Mouse (Mus musculus): ENCODE data around the gene Bend3.
"Not testable (repeated sequence)": the region's sequence is repeated elsewhere in the genome, so short reads cannot be mapped to it uniquely, and the experiment has no call there.

Bend3 gene

DNA sequence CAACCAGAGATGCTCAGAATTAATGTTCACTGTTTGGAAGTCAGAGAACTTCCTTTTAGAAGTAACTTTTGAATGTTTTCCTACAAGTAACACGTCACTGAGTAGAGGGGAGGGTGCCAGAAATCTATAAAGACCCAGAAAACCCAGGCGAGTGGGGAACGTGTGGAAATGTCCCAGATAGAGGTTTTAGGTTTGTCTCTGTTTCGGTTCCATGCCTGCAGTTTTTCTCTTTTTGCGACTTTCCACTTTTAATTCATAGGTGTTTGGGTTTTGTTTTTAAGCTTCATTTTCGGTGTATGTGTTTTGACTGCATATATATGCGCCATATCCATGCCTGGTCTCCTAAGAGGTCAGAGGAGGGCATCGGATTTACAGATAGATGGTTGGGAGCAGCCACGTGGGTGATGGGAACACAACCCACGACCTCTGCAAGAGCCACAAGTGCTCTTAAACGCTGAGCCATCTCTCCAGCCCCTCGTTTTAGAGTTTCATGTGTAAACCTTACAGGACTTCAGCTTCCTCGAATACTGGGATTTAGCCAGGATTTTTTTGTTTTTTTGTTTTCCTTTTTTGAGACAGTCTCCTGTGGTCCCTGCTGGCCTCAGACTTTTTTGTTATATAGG, 1.7 kb downstream of the Bend3 start:
- no peak for DNase-seq (ENCODE audit: low spot score)

DNA sequence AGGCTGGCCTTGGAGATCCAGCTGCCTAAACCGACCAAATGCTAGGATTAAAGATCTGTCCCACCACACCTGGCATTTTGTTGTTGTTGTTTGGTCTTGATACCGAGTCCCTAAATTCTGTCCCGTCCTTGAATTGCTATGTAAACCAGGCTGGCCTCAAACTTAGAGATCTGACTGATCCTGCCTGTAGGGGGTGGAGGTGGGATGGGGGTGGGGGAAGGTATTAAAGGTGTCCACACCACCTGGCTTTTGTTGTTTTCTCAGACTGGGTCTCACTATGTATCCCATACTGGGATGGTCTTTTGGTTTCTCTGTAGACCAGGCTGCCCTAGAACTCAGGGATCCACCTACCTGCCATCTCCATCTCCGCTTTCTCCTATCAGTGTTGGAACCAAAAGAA, 2.5 kb downstream of the Bend3 start:
- no peak for DNase-seq (ENCODE audit: low spot score)

DNA sequence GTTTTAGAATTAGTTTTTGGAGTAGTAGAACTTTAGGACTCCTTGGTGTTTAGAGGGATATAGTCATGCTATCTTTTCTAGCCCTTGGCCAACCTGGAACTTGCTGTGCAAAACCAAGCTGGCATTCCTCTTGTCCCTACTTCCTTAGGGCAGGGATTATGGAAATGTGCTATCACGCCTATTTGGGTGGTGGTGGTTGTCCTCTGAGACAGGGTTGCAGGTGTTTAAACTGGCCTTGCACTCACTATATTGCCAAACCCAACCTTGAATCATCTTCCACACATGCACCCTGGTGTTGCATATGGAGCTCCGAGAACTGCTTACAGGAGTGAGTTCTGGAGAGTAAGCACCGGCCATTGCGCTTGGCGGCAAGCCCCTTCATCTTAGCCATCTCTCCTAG, 3.4 kb downstream of the Bend3 start:
- no peak for DNase-seq (ENCODE audit: low spot score)

DNA sequence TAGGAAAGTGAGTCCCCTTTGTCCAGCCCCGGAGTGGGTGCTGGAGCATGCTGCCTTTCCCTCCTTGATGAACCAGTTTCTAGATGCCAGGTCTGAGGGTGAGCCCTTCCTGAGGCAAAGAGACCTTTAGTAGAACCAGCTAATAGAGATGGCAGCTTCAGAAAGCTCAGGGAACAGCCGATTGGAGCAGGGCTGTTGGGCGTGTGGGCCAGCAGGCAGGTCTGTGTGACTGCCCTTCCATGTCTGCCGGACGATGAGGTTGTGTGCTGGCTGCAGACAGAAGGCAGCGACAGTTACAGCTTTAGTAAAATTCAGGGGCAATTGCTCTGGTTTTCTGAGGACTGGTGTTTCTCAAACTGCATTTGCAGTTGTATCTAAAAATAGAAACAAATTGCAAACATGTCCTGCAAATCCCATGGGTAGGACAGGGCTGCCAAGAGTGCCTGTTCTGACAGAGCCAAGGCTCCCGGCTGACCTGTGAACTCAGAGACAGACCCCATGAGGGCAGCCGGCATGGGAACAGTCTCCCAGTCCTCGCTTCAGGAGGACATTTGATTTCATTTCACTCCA, 4.9 kb downstream of the Bend3 start:
- DNase-seq (ENCODE audit: low spot score) = no peak

DNA sequence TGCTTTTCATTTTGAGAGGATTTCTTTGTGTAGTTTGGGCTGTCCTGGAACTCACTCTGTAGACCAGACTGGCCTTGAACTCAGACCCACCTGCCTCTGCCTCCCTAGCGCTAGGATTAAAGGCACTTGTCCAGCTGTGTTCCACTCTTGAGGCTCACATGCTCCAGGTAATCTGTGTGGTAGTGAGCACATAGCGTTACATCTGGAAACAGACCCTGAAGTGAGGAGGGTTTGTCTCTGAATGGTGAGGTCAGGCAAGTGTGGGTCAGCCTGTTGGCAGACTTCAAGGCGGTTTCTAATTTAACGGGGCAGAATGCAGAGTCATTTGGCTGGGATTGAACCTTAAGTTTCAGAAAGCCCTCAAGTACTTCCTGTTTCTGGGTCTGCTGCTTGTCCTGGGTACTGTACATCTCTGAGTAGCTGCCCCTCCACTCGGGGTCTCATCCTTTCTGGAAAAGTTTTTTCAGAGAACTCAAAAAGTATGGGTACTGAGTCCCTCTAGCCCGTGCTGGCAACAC, 7.2 kb downstream of the Bend3 start:
- no peak for DNase-seq (ENCODE audit: low spot score)

DNA sequence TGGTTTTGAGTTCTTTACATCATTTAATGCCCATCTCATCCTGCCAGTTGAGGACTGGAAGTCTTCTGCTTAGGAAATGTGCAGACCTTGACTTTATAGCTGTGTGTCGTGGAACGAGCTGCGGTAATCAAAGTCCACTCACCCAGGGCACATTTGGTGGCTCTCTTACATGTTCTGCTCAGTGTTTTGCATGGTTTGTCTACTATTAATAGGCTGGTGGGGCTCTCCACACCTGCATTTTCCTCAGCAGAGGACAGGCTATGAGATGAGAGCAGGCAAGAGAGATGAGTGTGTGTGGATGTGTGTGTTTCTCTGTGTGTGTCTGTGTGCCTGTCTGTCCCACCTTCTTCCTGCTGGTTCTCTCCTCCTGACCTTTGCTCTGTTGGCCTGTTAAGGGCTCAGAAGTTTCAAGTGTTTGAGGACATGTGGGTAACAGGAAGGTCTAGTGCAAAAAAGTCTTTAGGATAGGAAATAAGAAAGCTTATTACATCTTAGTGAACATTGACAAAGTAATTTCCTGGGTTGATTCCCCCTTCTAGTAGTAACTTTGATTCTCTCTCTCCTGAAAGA, 8.9 kb downstream of the Bend3 start:
- no peak for DNase-seq (ENCODE audit: low spot score)

DNA sequence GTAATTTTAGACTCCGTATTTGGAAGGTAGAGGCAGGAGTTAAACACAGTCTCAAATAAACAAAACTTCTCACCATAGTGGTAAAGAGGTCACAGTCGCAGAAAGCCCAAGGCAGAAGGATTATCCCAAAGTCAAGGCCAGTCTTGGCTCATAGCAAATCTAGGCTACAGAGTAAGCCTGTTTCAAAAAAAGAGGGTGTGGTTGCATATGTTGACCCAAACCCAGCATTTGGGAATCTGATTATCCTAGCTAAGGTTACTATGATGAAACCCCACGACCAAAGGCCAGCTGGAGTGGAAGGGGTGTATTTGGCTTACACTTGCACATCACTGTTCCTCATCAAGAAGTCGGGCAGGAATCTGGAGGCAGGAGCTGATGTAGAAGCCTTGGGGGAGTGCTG, 9.6 kb downstream of the Bend3 start:
- DNase-seq (ENCODE audit: low spot score) = no peak

DNA sequence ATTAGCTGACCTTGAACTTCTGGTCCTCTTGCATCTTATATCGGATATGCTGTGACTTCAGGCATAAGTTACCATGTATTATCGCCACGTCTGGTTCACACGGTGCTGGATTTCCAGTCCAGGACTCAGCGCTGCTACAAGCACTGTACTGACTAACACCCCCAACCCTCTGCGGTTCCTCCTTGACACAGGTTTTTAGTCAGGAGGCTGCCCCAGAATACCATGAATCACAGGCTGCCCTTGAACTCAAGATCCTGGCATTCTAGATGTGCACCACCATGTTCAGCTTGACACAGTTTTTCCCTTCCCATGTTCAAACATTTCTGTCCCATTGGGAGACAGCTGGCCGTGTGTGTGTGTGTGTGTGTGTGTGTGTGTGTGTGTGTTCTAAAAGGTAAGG, 10.5 kb downstream of the Bend3 start:
- DNase-seq (ENCODE audit: low spot score) = no peak

DNA sequence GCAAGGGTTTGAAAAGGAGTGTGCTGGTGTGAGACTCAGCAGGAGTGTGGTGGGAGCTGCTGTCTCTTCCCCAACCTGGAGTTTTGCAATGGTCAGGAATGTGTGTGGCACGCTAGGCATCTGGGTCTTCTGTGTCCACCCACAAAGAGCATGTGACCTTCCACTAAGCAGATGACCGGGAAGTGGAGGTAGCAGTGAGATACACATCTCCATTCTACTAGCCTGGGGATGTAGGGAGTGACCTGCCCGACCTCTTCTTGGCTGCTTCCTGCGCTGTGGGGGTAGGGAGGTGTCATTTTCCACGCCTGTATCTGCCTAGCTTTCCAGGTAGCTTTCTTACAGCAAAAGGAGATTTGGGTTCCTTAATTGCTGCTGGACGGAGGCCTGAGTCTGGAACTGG, 10.9 kb downstream of the Bend3 start:
- DNase-seq (ENCODE audit: low spot score) = no peak

DNA sequence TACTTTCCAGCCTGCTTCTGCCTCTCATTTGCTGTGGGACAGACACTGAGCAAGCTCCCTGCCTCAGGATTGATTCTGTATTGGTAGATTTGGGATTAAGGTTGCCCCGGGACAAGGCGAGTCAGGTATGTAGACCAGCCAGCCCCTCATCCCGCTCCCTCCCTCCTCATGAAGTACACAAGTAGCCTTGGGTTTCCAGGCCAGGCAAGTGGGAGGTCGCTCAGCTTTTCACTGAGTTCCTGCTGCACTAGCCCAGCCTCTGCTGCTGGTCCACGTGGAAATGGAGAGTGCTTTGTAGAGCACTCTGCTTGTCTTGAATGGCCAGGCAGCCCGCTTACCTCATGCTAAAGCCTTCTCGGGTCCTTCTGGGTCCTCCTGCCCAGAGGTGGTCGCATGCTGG, 11.4 kb downstream of the Bend3 start:
- no peak for DNase-seq (ENCODE audit: low spot score)

DNA sequence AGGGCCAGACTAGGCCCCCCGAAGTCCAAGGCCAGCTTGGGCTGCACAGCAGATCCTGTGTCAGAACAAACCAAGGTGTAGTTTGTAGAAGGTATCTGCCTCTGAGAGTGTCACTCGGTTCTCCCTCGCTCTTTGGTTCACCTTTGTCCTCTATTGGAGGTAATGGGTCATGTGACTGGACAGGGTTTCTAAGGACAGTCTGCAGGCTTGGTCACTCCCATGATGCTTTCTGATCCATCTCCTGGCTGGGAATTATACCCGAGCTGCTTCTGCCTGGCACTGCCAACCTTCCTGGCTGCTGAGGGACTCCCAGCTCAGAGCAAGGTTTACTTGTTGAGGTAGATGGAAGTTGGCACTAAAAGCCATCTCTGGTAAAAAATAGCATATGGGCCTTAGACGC, 12.2 kb downstream of the Bend3 start:
- DNase-seq (ENCODE audit: low spot score) = no peak

DNA sequence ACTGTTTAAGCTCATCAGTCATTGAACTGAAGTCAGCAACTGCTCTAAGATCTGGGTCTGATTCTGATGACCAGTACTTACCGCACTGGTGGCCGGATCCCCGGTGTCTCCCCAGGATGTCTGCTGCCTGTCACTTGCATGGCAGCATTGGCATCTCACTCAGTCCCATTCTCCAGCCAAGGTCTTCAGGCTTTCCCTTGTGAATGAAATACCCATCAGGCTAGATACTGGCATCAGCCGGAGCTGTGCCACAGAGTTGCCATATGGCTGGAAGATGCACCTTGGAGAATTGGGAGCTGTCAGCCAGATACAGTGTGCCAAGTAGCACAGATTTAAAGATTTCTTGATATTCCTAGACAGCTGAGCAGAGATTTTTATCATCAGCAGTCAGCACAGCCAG, 24.0 kb downstream of the Bend3 start:
- DNase-seq (ENCODE audit: low spot score) = no peak

DNA sequence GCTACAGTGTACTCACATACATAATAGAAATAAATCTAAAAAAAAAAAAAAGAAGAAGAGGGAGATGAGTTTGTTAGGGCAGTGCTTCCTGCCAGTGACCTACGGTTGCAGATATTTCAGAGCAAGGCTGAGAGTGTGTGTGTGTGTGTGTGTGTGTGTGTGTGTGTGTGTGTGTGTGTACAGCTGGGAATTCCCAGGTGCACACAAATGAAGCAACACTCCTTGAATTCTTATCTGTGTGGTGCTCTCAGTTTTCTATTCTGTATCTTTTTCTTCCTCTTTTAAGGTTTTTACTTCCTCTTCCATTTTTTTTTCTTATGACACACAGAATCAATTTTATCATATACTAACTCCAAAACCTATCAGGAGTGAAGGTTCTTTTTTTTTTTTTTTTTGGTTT, 25.7 kb downstream of the Bend3 start:
- no peak for DNase-seq (ENCODE audit: low spot score)

DNA sequence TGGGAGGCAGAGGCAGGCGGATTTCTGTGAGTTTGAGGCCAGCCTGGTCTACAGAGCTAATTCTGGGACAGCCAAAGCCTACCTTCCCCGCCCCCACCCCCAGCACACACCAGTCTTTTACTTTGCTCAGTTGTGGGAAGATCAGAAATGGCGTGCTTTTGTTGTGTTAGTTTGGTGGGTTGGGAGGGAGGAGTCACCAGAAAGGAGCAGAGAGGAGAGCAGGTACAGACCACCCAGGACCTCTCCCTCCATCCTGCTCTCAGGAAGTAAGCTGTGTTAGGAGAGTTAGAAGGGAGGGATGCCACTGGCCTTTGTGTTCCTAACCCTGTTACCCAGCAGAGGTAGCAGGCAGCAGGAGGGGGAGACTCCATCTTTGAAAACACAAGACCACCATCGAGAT, 28.4 kb downstream of the Bend3 start:
- no peak for DNase-seq (ENCODE audit: low spot score)

DNA sequence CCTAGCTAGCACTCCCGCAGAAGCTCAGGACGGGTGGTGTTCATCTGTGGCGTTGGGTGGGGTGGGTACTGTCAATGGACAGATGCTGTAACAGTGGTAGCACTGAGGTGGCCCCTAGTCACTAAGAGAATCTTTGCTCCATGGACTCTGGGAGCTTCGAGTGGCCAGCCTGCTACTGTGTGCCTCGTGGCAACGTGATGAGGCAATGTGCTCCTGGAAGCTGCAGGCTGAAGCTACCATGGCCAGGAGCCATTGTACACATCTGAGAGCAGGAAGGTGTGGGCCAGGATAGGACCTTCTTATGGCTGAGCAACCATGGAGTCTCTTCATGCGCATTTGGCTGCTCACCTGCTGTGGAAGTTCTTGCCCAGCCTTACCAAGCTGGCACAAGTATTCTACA, 30.6 kb downstream of the Bend3 start:
- no peak for DNase-seq (ENCODE audit: low spot score)

DNA sequence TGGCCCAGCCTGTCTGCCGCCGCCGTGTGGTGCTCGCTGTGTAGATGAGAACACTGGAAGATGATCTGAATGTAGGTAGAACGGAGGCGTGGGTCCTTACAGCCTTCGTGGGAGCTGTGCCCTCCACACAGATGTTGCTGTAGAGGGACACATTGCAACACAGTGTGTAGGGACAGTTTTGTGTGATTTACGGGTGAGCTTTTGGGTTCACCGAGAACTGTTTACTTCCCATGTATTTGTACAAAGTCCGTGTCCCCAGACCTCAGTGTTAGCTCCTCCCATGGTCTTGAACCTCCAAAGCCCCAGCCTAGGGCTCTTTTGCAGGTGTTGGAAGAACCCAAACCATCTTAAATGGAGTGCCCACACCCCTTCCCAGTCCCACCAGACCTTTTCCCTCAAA, 34.3 kb downstream of the Bend3 start:
- DNase-seq (ENCODE audit: low spot score) = no peak

DNA sequence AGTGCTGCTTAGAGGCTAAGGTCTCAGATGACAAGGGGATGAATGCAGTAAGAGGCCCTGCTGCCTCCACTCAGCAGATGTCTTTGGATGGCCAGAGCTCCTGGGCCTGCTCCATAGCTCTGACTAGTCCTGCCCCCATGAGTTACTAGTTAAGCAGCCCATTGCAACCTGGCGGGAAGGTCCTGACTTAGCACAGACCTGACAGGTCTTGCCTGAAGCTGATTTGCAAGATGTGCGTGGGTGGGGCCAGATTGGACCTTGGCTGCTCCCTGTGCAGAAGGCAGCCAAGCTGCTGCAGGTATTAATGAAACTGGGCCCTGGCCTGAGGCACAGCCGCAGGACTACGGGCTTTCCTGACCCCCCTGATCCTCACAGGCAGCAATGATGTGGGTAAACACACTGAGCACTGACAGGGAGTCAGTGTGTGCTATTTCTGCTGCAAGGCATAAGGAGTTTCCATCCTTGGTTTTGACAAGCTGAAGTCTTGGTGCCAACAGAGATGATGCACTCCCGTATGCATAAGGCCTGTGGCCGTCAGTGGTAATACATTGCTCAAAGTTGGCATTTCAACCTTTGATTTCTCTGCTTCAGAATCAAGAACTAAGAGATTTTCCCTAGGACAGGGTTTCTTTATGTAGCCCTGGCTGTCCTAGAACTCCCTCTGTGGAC, 38.5 kb downstream of the Bend3 start:
- DNase-seq (ENCODE audit: low spot score) = no peak

DNA sequence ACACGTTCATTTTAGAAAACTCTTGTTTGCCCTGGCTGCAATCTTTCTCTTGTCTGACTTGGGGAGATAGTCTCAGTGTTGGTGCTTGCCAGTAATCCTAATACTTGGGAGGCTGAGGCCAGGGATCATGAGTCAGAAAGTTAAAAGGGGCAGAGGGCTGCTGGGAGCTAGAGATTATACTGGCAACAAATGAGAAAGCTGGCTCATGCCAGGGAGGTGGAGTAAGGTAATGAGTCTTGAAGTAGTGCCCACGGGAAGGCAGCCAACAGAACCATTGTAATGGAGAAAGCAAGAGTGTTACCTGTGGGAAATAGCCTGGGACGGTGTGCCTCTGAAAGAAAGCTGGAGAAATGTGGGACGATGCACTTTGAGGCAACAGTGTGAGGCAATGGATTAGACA, 39.2 kb downstream of the Bend3 start:
- no peak for DNase-seq (ENCODE audit: low spot score)

DNA sequence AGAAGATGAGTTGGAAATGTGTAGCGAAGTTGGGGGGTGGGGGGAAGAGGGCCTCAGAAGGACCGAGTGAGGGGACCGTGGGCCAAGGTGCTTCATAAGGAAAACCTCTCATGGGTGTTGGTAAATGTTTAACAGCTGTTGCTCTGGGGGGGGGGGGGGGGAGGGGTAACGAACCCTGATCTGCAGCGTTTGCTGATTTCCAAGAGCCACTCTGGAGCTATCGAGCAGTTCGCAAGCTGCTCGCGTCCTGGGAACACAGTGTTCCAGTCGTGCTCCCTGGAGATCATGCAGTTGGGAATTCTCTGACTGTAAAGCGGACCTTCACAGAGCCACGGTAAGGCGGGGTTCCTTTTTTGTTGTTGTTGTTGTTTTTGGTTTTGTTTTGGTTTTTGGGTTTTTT, 39.7 kb downstream of the Bend3 start:
- DNase-seq (ENCODE audit: low spot score) = no peak

DNA sequence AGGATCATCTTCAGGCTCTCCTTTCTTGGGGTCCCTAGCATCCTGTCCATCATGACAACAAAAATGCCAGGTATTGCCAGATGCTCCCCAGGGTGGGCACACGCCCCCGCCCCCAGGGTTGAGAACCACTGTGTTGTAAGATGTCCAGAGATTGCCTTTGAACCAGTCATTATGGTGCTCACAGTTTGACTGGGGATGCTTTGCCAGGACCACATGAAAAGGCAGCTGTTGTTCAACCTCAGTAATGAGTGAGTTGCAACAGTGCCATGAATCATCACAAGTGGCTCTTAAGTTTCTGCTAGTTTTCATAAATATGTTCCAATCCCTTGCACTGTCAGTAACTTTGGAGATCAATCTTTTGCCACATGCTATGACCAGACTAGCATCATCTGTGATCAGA, 41.3 kb downstream of the Bend3 start:
- no peak for DNase-seq (ENCODE audit: low spot score)

DNA sequence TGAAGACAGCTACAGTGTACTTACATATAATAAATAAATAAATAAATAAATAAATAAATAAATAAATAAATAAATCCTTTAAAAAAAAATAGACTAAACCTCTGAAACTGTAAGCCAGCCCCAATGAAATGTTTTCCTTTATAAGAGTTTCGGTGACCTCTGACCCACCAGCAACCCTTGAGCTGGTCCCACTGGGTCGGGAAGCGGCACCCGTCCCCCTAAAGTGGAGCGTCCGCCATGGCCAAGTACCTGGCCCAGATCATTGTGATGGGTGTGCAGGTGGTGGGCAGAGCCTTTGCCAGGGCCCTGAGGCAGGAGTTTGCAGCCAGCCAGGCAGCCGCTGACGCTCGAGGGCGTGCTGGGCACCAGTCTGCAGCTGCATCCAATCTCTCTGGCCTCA, 45.3 kb downstream of the Bend3 start, which contains the start of gene Gm9803:
Gene Gm9803 (plus strand): TSS at position 154 of the 400 bp plus-strand sequence.
- not testable (repeated sequence) for DNase-seq (ENCODE audit: low spot score)

DNA sequence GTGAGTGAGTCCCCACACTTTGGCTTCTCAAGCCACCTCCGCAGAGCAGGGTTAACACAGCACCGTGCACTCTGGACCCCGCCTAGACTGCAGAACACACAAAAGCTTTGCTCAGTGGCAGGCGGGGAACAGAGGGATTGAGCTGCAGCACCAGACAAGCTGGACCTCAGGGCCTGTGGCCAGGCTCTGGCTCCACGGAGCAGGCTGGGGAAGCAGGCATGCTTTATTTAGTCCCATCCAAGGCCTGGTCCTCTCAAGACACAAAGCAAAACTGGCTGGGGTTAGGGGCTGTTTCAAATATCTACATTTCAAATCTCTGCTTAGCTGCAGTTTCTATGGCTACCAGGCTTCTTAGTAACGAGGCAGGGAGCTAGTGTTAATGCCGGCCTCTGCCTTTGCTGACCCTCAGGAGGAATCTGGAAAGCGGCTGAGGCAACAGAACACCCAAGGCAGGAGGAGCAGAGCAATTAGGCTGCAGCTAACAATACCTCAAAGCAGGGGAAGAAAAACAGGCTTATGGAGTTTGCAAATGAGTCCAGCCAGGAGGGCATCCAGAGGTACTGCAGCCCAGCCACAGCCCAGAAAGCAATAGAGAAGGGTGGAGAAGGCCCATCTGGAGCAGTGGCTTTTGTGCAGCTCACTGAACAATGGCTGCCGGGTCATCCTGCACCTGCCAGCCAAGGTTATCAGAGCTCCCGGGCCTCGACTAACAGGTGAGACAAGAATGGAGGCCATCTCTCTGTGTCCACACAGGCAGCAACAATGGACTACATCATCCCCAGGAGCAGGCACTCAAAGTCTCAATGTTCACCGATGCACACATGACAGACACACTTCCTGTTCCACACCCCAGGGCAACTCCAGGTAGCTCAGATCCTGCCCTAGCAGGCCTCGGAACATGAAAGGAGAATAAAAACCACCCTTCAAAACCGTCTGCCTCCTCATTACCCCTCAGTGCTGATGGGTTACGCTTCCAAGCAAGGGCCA, 48.9 kb downstream of the Bend3 start:
- no peak for DNase-seq (ENCODE audit: low spot score)
